Mouse (Mus musculus) limb, embryonic 14.5 days (tissue): Measurements from ENCODE around the gene Dcun1d4. TPM values are rescaled to one million over a fixed set of nuclear protein-coding genes. Genes with fewer than 3 reads are reported as not detected.

Source experiments
- ATAC-seq: fragments of 200-750 bp; cut with Nextera tagmentation; 2 replicates; pipeline ENCODE4 v1.8.0; 2017; ENCODE audit warnings: low read depth, moderate number of reproducible peaks, moderate TSS enrichment; ENCODE audit not compliant: low FRiP score
- DNase-seq: peaks from one replicate; pipeline ENCODE4 v3.0.0-alpha.2; 2015; ENCODE audit warnings: low spot score
- H3K27ac ChIP-seq: fragments of 300-500 bp; sonication (generic); replicated peaks from 2 replicates; pipeline ENCODE4 v1.5.1; 2014; ENCODE audit warnings: low read depth, mild to moderate bottlenecking, low read length, moderate library complexity, mixed read lengths
- H3K27me3 ChIP-seq: fragments of 300-500 bp; sonication (generic); 2 replicates; pipeline ENCODE4 v1.6.1; 2014; ENCODE audit warnings: low read length, mixed read lengths; ENCODE audit not compliant: control insufficient read depth, insufficient read depth
- H3K36me3 ChIP-seq: fragments of 300-500 bp; sonication (generic); 2 replicates; pipeline ENCODE4 v1.6.1; 2014; ENCODE audit warnings: mild to moderate bottlenecking, low read length, moderate library complexity, mixed read lengths; ENCODE audit not compliant: control insufficient read depth, insufficient read depth
- H3K4me1 ChIP-seq: fragments of 300-500 bp; sonication (generic); 2 replicates; pipeline ENCODE4 v1.6.1; 2014; ENCODE audit warnings: antibody characterized with exemption, low read length, mixed read lengths; ENCODE audit not compliant: control insufficient read depth, insufficient read depth
- H3K4me2 ChIP-seq: fragments of 300-500 bp; sonication (generic); replicated peaks from 2 replicates; pipeline ENCODE4 v1.6.1; 2014; ENCODE audit warnings: low read depth, mild to moderate bottlenecking, low read length, moderate library complexity; ENCODE audit not compliant: severe bottlenecking
- H3K4me3 ChIP-seq: fragments of 300-500 bp; sonication (generic); replicated peaks from 2 replicates; pipeline ENCODE4 v1.5.1; 2014; ENCODE audit warnings: low read length
- H3K9ac ChIP-seq: fragments of 300-500 bp; sonication (generic); 2 replicates; pipeline ENCODE4 v1.6.1; 2014; ENCODE audit warnings: mild to moderate bottlenecking, low read depth, low read length, moderate library complexity; ENCODE audit not compliant: severe bottlenecking
- H3K9me3 ChIP-seq: fragments of 300-500 bp; sonication (generic); 2 replicates; pipeline ENCODE4 v1.6.1; 2016; ENCODE audit warnings: low read length; ENCODE audit not compliant: control insufficient read depth
- POLR2A ChIP-seq: fragments of 200-500 bp; IDR thresholded peaks from 2 replicates; pipeline ENCODE4 v1.8.0; 2012; ENCODE audit warnings: inconsistent platforms, mild to moderate bottlenecking, moderate library complexity, borderline replicate concordance; ENCODE audit not compliant: insufficient read depth, insufficient read length; ENCODE audit errors: extremely low read depth
- WGBS: fragments of 180-500 bp; shearing (Covaris S2); extraction: QIAGEN DNeasy Blood & Tissue Kit; methylation state at CpG from one replicate; pipeline ENCODE4 v1.1.7; 2014; 5-methylcytosine and 5-hydroxymethylcytosine counted together
- polyA plus RNA-seq, 2 experiments: library from polyadenylated mRNA; depleted of rRNA in 1 of 2; stranded (reverse) in 1 of 2; unstranded in 1 of 2; fragments of >200 nt; fragmentation: Nextera tagmentation in 1 of 2; extraction: Ambion mirVana in 1 of 2; gene quantifications; 2 replicates each; pipeline versions ENCODE4 v1.2.1 to v1.2.3; 2012 to 2014

The Dcun1d4 gene
- polyA plus RNA-seq, 2 experiments, result 19.9 to 27.0 TPM

DNA sequence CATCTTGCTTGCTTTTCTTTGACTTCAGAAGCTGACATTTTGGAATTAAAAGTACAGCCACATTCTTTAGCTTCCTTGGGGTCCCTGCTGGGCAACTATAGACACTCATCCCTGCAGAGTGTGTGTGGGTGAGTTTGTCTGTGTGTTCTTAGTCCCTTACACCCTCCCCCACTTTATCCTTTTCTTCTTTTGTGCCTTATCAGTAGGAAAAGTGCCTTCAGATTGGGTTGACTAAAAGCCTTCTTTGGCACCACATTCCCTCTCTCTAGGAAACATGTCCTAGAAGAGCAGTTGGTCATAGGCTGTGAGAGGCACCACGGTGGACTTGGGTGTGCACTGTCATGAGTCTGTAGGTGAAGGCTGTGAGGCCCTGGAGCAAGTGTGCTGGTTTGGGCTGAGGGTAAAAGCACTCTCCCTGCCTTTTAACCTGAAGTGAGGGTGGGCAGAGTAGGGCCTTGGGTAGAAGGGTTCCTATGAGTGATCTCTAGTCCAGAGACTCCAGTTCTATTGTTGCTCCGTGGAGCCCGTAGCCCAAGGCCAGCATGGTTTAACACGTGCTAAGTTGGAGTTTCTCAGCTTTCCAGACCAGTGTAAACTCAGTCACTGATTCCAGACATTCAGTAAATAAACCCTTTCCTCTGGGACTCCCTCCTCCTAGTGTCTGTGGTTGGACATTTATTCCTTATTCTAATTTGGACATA, 43.6 kb downstream of the Dcun1d4 start:
- no peaks in the 10 kb centered on the region for H3K9me3 ChIP-seq
- no peaks in the 10 kb centered on the region for H3K4me1 ChIP-seq
- no peaks in the 10 kb centered on the region for H3K27me3 ChIP-seq
- H3K4me2 ChIP-seq, result no peak overlapping the region
- no peak overlapping the region for H3K27ac ChIP-seq
- DNase-seq (no peak), ATAC-seq (no peak)
- H3K4me3 ChIP-seq, result no peak overlapping the region
- H3K9ac ChIP-seq, result no peak overlapping the region
- TF ChIP-seq POLR2A, result no peak
- WGBS, result 83% methylated on average over 4 of the region's 4 CpGs
- peaks cover 49% of the 10 kb centered on the region for H3K36me3 ChIP-seq

GRCm38 (mm10) chr5:73532222-73532621, 51.4 kb downstream of the Dcun1d4 start:
- H3K4me1 ChIP-seq, result no peaks in the 10 kb centered on the region
- no peaks in the 10 kb centered on the region for H3K27me3 ChIP-seq
- H3K9ac ChIP-seq, result no peak overlapping the region
- TF ChIP-seq POLR2A, result no peak
- H3K4me2 ChIP-seq, result no peak overlapping the region
- no peak overlapping the region for H3K4me3 ChIP-seq
- 56% methylated on average over 1 of the region's 1 CpGs for WGBS
- ATAC-seq (no peak), DNase-seq (no peak)
- peaks cover 50% of the 10 kb centered on the region for H3K36me3 ChIP-seq
- no peak overlapping the region for H3K27ac ChIP-seq
- no peaks in the 10 kb centered on the region for H3K9me3 ChIP-seq

DNA sequence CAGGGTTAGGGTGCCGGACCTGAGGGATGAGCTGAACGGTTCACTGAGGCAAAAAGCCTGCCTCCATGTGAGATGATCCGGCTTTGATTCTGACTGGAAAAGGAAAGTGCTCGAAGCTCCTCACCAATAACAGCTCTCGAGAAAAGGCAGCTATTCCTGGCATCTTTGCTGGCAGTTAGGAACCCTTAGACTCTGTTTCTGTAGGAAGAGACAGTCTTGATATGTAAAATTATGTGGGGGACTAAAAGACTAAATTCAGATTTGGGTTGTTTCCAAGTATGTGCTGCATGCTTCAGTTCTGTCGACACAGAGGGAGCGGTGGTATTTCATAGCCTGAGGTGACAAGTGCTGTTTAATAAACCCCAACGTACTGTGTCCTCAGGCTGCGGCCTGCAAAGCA, 52.1 kb downstream of the Dcun1d4 start:
- TF ChIP-seq POLR2A, result no peak
- 73% methylated on average over 9 of the region's 9 CpGs for WGBS
- Histone ChIP-seq H3K4me1 (no peaks in the 10 kb centered on the region), H3K27ac (no peak overlapping the region), H3K27me3 (no peaks in the 10 kb centered on the region), H3K36me3 (peaks cover 52% of the 10 kb centered on the region), H3K9ac (no peak overlapping the region), H3K4me2 (no peak overlapping the region), H3K4me3 (no peak overlapping the region), H3K9me3 (no peaks in the 10 kb centered on the region)
- DNase-seq (no peak), ATAC-seq (no peak)

GRCm38 (mm10) chr5:73537669-73538068, 56.9 kb downstream of the Dcun1d4 start:
- Histone ChIP-seq H3K4me2 (no peak overlapping the region), H3K9me3 (no peaks in the 10 kb centered on the region), H3K4me3 (no peak overlapping the region), H3K9ac (no peak overlapping the region), H3K36me3 (peaks cover 40% of the 10 kb centered on the region), H3K4me1 (no peaks in the 10 kb centered on the region), H3K27ac (no peak overlapping the region), H3K27me3 (no peaks in the 10 kb centered on the region)
- no peak for ATAC-seq
- no peak for TF ChIP-seq POLR2A
- no peak for DNase-seq
- 86% methylated on average over 12 of the region's 12 CpGs for WGBS

GRCm38 (mm10) chr5:73538586-73539298, 57.9 kb downstream of the Dcun1d4 start:
- H3K27me3 ChIP-seq, result no peaks in the 10 kb centered on the region
- H3K27ac ChIP-seq, result no peak overlapping the region
- H3K4me3 ChIP-seq, result no peak overlapping the region
- TF ChIP-seq POLR2A, result no peak
- H3K4me1 ChIP-seq, result no peaks in the 10 kb centered on the region
- H3K9ac ChIP-seq, result no peak overlapping the region
- H3K9me3 ChIP-seq, result no peaks in the 10 kb centered on the region
- H3K36me3 ChIP-seq, result peaks cover 40% of the 10 kb centered on the region
- ATAC-seq (no peak), DNase-seq (no peak)
- no peak overlapping the region for H3K4me2 ChIP-seq
- WGBS, result 79% methylated on average over 11 of the region's 11 CpGs
